Mouse (Mus musculus) adrenal gland, postnatal 36 days (tissue): ENCODE data around the gene Asb7. TPM values are rescaled to one million over a fixed set of nuclear protein-coding genes. Genes with fewer than 3 reads are reported as not detected.

Source experiments
- DNase-seq, 2 experiments: peaks; one replicate each; pipeline ENCODE4 v3.0.0; 2021; ENCODE audit warnings: mixed read lengths in 1 of 2
- total RNA-seq, 2 experiments: library from RNA; stranded (reverse); gene quantifications; 2 replicates each; pipeline ENCODE4 v1.2.3; 2021

The Asb7 gene
- total RNA-seq, 2 experiments from 2014 or later, result 15.8 to 19.6 TPM

- no peak for DNase-seq
Observed at GRCm38 (mm10) chr7:66655471-66655870, 33.9 kb downstream of the Asb7 start.

- no peak for DNase-seq
Observed at GRCm38 (mm10) chr7:66653596-66653995, 35.8 kb downstream of the Asb7 start.

GRCm38 (mm10) chr7:66652216-66652615 is 37.2 kb downstream of the Asb7 start:
- DNase-seq, result no peak

GRCm38 (mm10) chr7:66650883-66651282 is 38.5 kb downstream of the Asb7 start:
- DNase-seq, result no peak

- no peak for DNase-seq
Observed at GRCm38 (mm10) chr7:66649181-66649580, 40.2 kb downstream of the Asb7 start.

GRCm38 (mm10) chr7:66645736-66646135 is 43.7 kb downstream of the Asb7 start:
- no peak for DNase-seq

GRCm38 (mm10) chr7:66633351-66633750 is 56.0 kb downstream of the Asb7 start:
- no peak for DNase-seq

- no peak for DNase-seq
Observed at GRCm38 (mm10) chr7:66630154-66630800, 59.1 kb downstream of the Asb7 start.

- no peak for DNase-seq
Observed at GRCm38 (mm10) chr7:66629419-66629818, 60.0 kb downstream of the Asb7 start.

- no peak for DNase-seq
Observed at GRCm38 (mm10) chr7:66623436-66623835, 66.0 kb downstream of the Asb7 start.

GRCm38 (mm10) chr7:66601846-66602245 is 87.5 kb downstream of the Asb7 start:
- DNase-seq, result peak in 1 of 2 experiments; percentile 2

GRCm38 (mm10) chr7:66600622-66601610 is 88.5 kb downstream of the Asb7 start:
- DNase-seq, result peak in 1 of 2 experiments; percentile 3

GRCm38 (mm10) chr7:66600126-66600525 is 89.3 kb downstream of the Asb7 start:
- DNase-seq, result peak in 1 of 2 experiments; percentile 26

GRCm38 (mm10) chr7:66597900-66598299 is 91.5 kb downstream of the Asb7 start:
- no peak for DNase-seq

Other genes starting within 250 kb of the Asb7 start
- gene Lins1, start 293 bp upstream of the Asb7 start, total RNA-seq, result 10 to 100 TPM in 1 of 2 experiments, 1 to 10 TPM in 1; 9.3 to 10.0 TPM
- gene Cers3, start 53.9 kb upstream of the Asb7 start, total RNA-seq, result under 1 TPM; 0.10 to 0.23 TPM
- gene Adamts17, start 150.1 kb upstream of the Asb7 start, total RNA-seq, result 1 to 10 TPM; 2.5 to 4.1 TPM